Mouse (Mus musculus): ENCODE measurements around the gene Ralgds.

DNA sequence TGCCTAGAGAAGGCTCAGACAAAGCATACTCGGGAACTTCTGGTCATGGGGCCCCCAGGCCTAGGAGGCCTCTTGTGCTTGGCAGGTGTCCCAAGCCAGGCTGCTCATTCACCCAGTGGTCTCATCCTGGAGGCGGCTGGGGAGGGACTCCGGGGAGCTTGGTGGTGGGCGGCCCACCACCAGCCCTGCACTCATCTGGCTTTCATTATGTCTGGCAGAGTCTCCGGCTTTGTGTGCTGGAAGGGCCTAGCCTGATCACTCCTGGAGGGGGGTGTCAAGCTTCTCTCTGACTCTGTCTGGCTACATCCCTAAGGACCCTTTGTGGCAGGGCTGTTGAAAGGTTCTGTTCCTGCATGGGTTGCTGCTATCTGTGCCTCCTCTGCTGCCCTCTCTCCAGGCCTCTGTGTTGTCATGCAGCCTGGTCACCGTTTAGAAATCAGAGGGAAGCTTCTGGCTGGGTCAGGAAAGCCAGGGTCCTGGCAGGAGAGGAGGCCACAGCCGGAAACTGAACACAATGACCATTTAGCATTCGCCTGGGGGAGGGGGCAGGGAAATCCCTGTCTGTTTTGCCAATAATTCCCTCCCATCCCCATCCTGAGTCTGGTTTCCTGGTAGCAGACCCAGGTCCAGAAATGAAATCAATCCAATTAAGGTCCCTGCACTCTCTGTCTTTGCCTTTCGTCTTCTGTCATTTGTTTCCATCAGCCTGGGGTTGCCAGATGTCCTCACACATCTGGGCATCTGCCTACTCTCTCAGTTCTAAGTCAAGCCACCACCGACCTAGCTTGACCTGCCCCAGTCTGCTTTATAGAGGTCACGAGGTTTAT is 21.7 kb downstream of the Ralgds start:
- TF ChIP-seq CEBPB (IDR thresholded peaks at IDR 0.05; ENCODE audit: insufficient read depth, poor library complexity, severe bottlenecking) (no peak), POLR2A (IDR thresholded peaks at IDR 0.05; ENCODE audit: insufficient read length, low read depth) (no peak), USF1 (IDR thresholded peaks at IDR 0.05; ENCODE audit: low read depth) (no peak), E2F4 (IDR thresholded peaks at IDR 0.05; ENCODE audit: insufficient read depth) (no peak)

Measured in myocyte (in vitro differentiated cells).